Mouse (Mus musculus) stomach, postnatal 0 days (tissue): Measurements from ENCODE around the gene Cpm. TPM values are rescaled to one million over a fixed set of nuclear protein-coding genes. Genes with fewer than 3 reads are reported as not detected.

Experiments
- ATAC-seq: fragments of 200-750 bp; cut with Nextera tagmentation; 2 replicates; pipeline ENCODE4 v1.8.0; 2017; ENCODE audit not compliant: low FRiP score, low TSS enrichment
- DNase-seq: peaks from one replicate; pipeline ENCODE4 v3.0.0-alpha.2; 2016; ENCODE audit warnings: low spot score
- H3K27ac ChIP-seq: fragments of 300-500 bp; sonication (generic); replicated peaks from 2 replicates; pipeline ENCODE4 v1.5.1; 2014; ENCODE audit warnings: mild to moderate bottlenecking, control low read depth
- H3K27me3 ChIP-seq: fragments of 300-500 bp; sonication (generic); 2 replicates; pipeline ENCODE4 v1.6.1; 2014; ENCODE audit warnings: low read length; ENCODE audit not compliant: control insufficient read depth, insufficient read depth
- H3K36me3 ChIP-seq: fragments of 300-500 bp; sonication (generic); 2 replicates; pipeline ENCODE4 v1.6.1; 2014; ENCODE audit warnings: low read length, mixed read lengths; ENCODE audit not compliant: control insufficient read depth, insufficient read depth
- H3K4me1 ChIP-seq: fragments of 300-500 bp; sonication (generic); replicated peaks from 2 replicates; pipeline ENCODE4 v1.6.1; 2014; ENCODE audit warnings: antibody characterized with exemption; ENCODE audit not compliant: control insufficient read depth, insufficient read depth
- H3K4me2 ChIP-seq: fragments of 300-500 bp; sonication (generic); replicated peaks from 2 replicates; pipeline ENCODE4 v1.6.1; 2014; ENCODE audit warnings: low read depth, mild to moderate bottlenecking, control low read depth, moderate library complexity
- H3K4me3 ChIP-seq: fragments of 300-500 bp; sonication (generic); 2 replicates; pipeline ENCODE4 v1.5.1; 2014; ENCODE audit warnings: low read depth, low read length, control low read depth
- H3K9ac ChIP-seq: fragments of 300-500 bp; sonication (generic); 2 replicates; pipeline ENCODE4 v1.6.1; 2014; ENCODE audit warnings: mild to moderate bottlenecking, low read length, control low read depth, mixed read lengths
- H3K9me3 ChIP-seq: fragments of 300-500 bp; sonication (generic); 2 replicates; pipeline ENCODE4 v1.6.1; 2016; ENCODE audit warnings: low read length; ENCODE audit not compliant: control insufficient read depth
- CTCF ChIP-seq: IDR thresholded peaks from 2 replicates; pipeline ENCODE4 v1.5.1; 2016; ENCODE audit warnings: antibody characterized with exemption, low read depth, mild to moderate bottlenecking, moderate library complexity
- EP300 ChIP-seq: optimal IDR thresholded peaks from 2 replicates; pipeline ENCODE3; 2016; ENCODE audit warnings: antibody characterized with exemption
- WGBS: fragments of 180-500 bp; shearing (Covaris S2); extraction: QIAGEN DNeasy Blood & Tissue Kit; methylation state at CpG from one replicate; pipeline ENCODE4 v1.1.7; 2014; 5-methylcytosine and 5-hydroxymethylcytosine counted together
- polyA plus RNA-seq: library from polyadenylated mRNA; unstranded; fragments of >200 nt; fragmentation: Nextera tagmentation; extraction: Ambion mirVana; gene quantifications from 2 replicates; pipeline ENCODE4 v1.2.1, GENCODE M21; 2015

The Cpm gene
- polyA plus RNA-seq, 1 experiment from 2014 or later: 22.9 TPM

GRCm38 (mm10) chr10:117608988-117609809, 20.1 kb upstream of the Cpm start:
- TF ChIP-seq EP300 (no peak), CTCF (no peak)
- WGBS: 80% methylated on average over 7 of the region's 7 CpGs
- Histone ChIP-seq H3K9me3 (no peaks in the 10 kb centered on the region), H3K36me3 (no peaks in the 10 kb centered on the region), H3K27me3 (no peaks in the 10 kb centered on the region), H3K4me1 (no peaks in the 10 kb centered on the region), H3K27ac (no peak overlapping the region), H3K4me3 (no peak overlapping the region), H3K9ac (no peak overlapping the region), H3K4me2 (no peak overlapping the region)
- ATAC-seq: no peak
- DNase-seq: no peak

- H3K4me1 ChIP-seq: no peaks in the 10 kb centered on the region
- ATAC-seq (no peak), DNase-seq (no peak)
- H3K27me3 ChIP-seq: no peaks in the 10 kb centered on the region
- TF ChIP-seq EP300: no peak
- TF ChIP-seq CTCF: no peak
- H3K9me3 ChIP-seq: no peaks in the 10 kb centered on the region
- no peaks in the 10 kb centered on the region for H3K36me3 ChIP-seq
- H3K9ac ChIP-seq: no peak overlapping the region
- no peak overlapping the region for H3K27ac ChIP-seq
- H3K4me2 ChIP-seq: no peak overlapping the region
- WGBS: 52% methylated on average over 6 of the region's 6 CpGs
- H3K4me3 ChIP-seq: no peak overlapping the region
These were observed 19.6 kb upstream of the Cpm start for GRCm38 (mm10) chr10:117609810-117610090.

- DNase-seq: no peak
- Histone ChIP-seq H3K36me3 (no peaks in the 10 kb centered on the region), H3K27ac (no peak overlapping the region), H3K27me3 (no peaks in the 10 kb centered on the region), H3K9me3 (no peaks in the 10 kb centered on the region), H3K9ac (no peak overlapping the region), H3K4me2 (no peak overlapping the region), H3K4me3 (no peak overlapping the region), H3K4me1 (no peaks in the 10 kb centered on the region)
- no peak; the same call in 1 of the 2 replicates for ATAC-seq
- 39% methylated on average over 5 of the region's 5 CpGs for WGBS
- no peak for TF ChIP-seq EP300
- no peak for TF ChIP-seq CTCF
These were observed 19.0 kb upstream of the Cpm start for GRCm38 (mm10) chr10:117610160-117610764.

GRCm38 (mm10) chr10:117610794-117611384, 18.4 kb upstream of the Cpm start:
- TF ChIP-seq EP300: no peak
- no peak for TF ChIP-seq CTCF
- Histone ChIP-seq H3K9me3 (no peaks in the 10 kb centered on the region), H3K36me3 (no peaks in the 10 kb centered on the region), H3K9ac (no peak overlapping the region), H3K27ac (no peak overlapping the region), H3K4me3 (no peak overlapping the region), H3K27me3 (no peaks in the 10 kb centered on the region), H3K4me1 (no peaks in the 10 kb centered on the region), H3K4me2 (no peak overlapping the region)
- ATAC-seq (no peak), DNase-seq (no peak)
- WGBS: 94% methylated on average over 2 of the region's 2 CpGs

GRCm38 (mm10) chr10:117611503-117611902, 17.8 kb upstream of the Cpm start:
- Histone ChIP-seq H3K27ac (no peak overlapping the region), H3K4me3 (no peak overlapping the region), H3K4me2 (no peak overlapping the region), H3K27me3 (no peaks in the 10 kb centered on the region), H3K4me1 (no peaks in the 10 kb centered on the region), H3K9me3 (no peaks in the 10 kb centered on the region), H3K36me3 (no peaks in the 10 kb centered on the region), H3K9ac (no peak overlapping the region)
- ATAC-seq (no peak), DNase-seq (no peak)
- 95% methylated on average over 2 of the region's 2 CpGs for WGBS
- TF ChIP-seq CTCF: no peak
- no peak for TF ChIP-seq EP300

GRCm38 (mm10) chr10:117611976-117612375, 17.3 kb upstream of the Cpm start:
- DNase-seq: no peak
- no peak for ATAC-seq
- no peaks in the 10 kb centered on the region for H3K27me3 ChIP-seq
- H3K9me3 ChIP-seq: no peaks in the 10 kb centered on the region
- no peak overlapping the region for H3K4me3 ChIP-seq
- H3K27ac ChIP-seq: no peak overlapping the region
- no peak overlapping the region for H3K9ac ChIP-seq
- no peaks in the 10 kb centered on the region for H3K4me1 ChIP-seq
- no peaks in the 10 kb centered on the region for H3K36me3 ChIP-seq
- TF ChIP-seq EP300 (no peak), CTCF (no peak)
- H3K4me2 ChIP-seq: no peak overlapping the region
- 92% methylated on average over 2 of the region's 2 CpGs for WGBS
